ENCODE assay signal across 7 mouse cellular contexts in genomic region chr1:105971490-105972170, GRCm38 (mm10). TPM values are rescaled to one million over a fixed set of nuclear protein-coding genes. Genes with fewer than 3 reads are reported as not detected.
DNase-seq lines count a peak whose midpoint lies in the region; TF ChIP-seq lines count a peak whose summit lies in the region.

No protein-coding gene starts in this region.

- H3K27ac ChIP-seq in thymus, adult 2 months (ENCODE audit: control insufficient read depth, insufficient read depth, low read length) = peak overlapping the region; percentile 22; the same call in 1 of the 2 replicates

- H3K4me1 ChIP-seq in lung, adult 2 months (ENCODE audit: control insufficient read depth, insufficient read depth, low read length) = peaks cover 9% of the 10 kb centered on the region
- H3K4me1 ChIP-seq in thymus, adult 2 months (replicated peaks; ENCODE audit: control insufficient read depth, insufficient read depth, low read length) = peaks cover 11% of the 10 kb centered on the region

- 17% methylated on average over 10 of the region's 10 CpGs for WGBS in lung, adult 2 months
- WGBS in thymus, adult 2 months = 10% methylated on average over 10 of the region's 10 CpGs

- peak; percentile 18 to 33 for DNase-seq in CD8-positive naive resting alpha-beta T cell, adult 2 months (ENCODE audit: low read depth in 2 of 2, low spot score in 2 of 2)
- peak; percentile 39 for DNase-seq in adrenal gland, adult 8-10 months
- peak; percentile 50 to 62 for DNase-seq in heart, postnatal 36 days
- DNase-seq in lung, adult 2 months = no peak
- DNase-seq in thymus, adult 2 months = peak; percentile 29
- DNase-seq in right cerebral cortex, adult 2 months (ENCODE audit: low spot score in 2 of 2) = no peak
- DNase-seq in left cerebral cortex, adult 11 months (ENCODE audit: low spot score) = no peak

- peak overlapping the region; percentile 74 for H3K4me3 ChIP-seq in lung, adult 2 months (replicated peaks; ENCODE audit: extremely low read depth, low read depth, low read length)
- peak overlapping the region; percentile 33 for H3K4me3 ChIP-seq in thymus, adult 2 months (ENCODE audit: control insufficient read depth, insufficient read depth, low read length)

- no peaks in the 10 kb centered on the region for H3K36me3 ChIP-seq in thymus, adult 2 months (ENCODE audit: control insufficient read depth, insufficient read depth, low read length)

- no peak for TF ChIP-seq CTCF in lung, adult 2 months (IDR thresholded peaks at IDR 0.05; ENCODE audit: insufficient read depth, low read length)
- TF ChIP-seq CTCF in thymus, adult 2 months (IDR thresholded peaks at IDR 0.05; ENCODE audit: borderline replicate concordance, control insufficient read depth, extremely low read depth, insufficient read depth, low read length, poor library complexity) = no peak

- no peaks in the 10 kb centered on the region for H3K27me3 ChIP-seq in thymus, adult 2 months (ENCODE audit: control insufficient read depth, insufficient read depth, low read length)

- peak; percentile 46; the same call in 1 of the 2 replicates for TF ChIP-seq POLR2A in lung, adult 2 months (IDR thresholded peaks at IDR 0.05; ENCODE audit: borderline replicate concordance, extremely low read depth, low read depth, low read length)
- no peak for TF ChIP-seq POLR2A in thymus, adult 2 months (IDR thresholded peaks at IDR 0.05; ENCODE audit: control insufficient read depth, extremely low read depth, insufficient read depth, low read length, poor library complexity)

- intact Hi-C loops in heart, postnatal 36 days (cut with DNase I) = no loop called here

RNA-seq across cellular contexts. Expression of gene Zcchc2, which starts 18.6 kb away (rescaled TPM):
- total RNA-seq in adrenal gland, adult 8-10 months (2022) = 10 to 100 TPM; 18.1 to 20.1 (median 19.8) TPM
- total RNA-seq in heart, postnatal 36 days (2021) = 10 to 100 TPM in 1 of 2 experiments, 1 to 10 TPM in 1; 9.8 to 10.4 TPM
- 13.6 TPM in 2 replicates for polyA plus RNA-seq in lung, adult 2 months (2012; rRNA removed)
- 36.5 and 38.2 TPM in 2 replicates for polyA plus RNA-seq in thymus, adult 2 months (2012; rRNA removed)

Comparison
In these comparisons a context has a peak if more than half of its experiments do, and no peak if none do; other contexts are left out.
1. DNase-seq: peak in CD8-positive naive resting alpha-beta T cell, adult 2 months (2 of 2), adrenal gland, adult 8-10 months (single experiment), heart, postnatal 36 days (2 of 2) and thymus, adult 2 months (single experiment); none in lung, adult 2 months (single experiment), right cerebral cortex, adult 2 months (0 of 2) and left cerebral cortex, adult 11 months (single experiment).